Mouse (Mus musculus) cortical plate, adult 2 months (tissue): ENCODE measurements around the gene Itih1.

Source experiments
- CTCF ChIP-seq: fragments of 200-500 bp; IDR thresholded peaks from 2 replicates; pipeline ENCODE4 v1.5.1; 2011; ENCODE audit warnings: mild to moderate bottlenecking, control low read depth, low read length; ENCODE audit not compliant: insufficient read depth; ENCODE audit errors: extremely low read depth
- POLR2A ChIP-seq: fragments of 200-500 bp; IDR thresholded peaks from 2 replicates; pipeline ENCODE4 v1.6.1; 2011; ENCODE audit warnings: mild to moderate bottlenecking, low read length, control low read depth; ENCODE audit not compliant: insufficient read depth; ENCODE audit errors: extremely low read depth

DNA sequence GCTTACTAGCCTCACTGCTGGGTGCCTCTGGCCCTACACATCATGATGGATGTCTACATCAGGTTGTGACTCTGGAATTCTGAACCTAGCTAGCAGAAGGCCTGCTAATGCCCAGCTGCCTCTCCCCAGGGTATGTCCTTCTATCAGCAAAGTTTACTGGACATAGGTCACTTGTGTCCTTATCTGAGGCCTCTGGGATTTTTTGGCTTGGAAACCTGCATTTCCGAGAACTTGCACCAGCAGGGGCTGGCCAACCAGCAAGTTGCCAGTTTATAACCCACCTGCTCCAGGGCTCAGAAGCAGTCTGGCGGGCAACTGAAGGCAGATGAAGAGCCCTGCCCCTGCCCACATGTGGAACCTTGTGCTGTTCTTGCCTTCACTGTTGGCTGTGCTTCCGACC lies 56.9 kb downstream of the Itih1 start, which contains the start of gene Itih4:
- no peak for TF ChIP-seq CTCF
- no peak for TF ChIP-seq POLR2A
